Mouse (Mus musculus): ENCODE data around the gene AW822073. TPM values are rescaled to one million over a fixed set of nuclear protein-coding genes. Genes with fewer than 3 reads are reported as not detected.
"Not testable (repeated sequence)": the region's sequence is repeated elsewhere in the genome, so short reads cannot be mapped to it uniquely, and the experiment has no call there.

Gene AW822073
- polyA plus RNA-seq, 1 experiment = not detected

- not testable (repeated sequence) for DNase-seq (ENCODE audit: low spot score)
These were observed 3.2 kb downstream of the AW822073 start for GRCm38 (mm10) chr10:58221571-58221970.

GRCm38 (mm10) chr10:58220726-58221125 lies 4.0 kb downstream of the AW822073 start:
- no peak for DNase-seq (ENCODE audit: low spot score)

- DNase-seq (ENCODE audit: low spot score) = no peak
These were observed 7.4 kb downstream of the AW822073 start for GRCm38 (mm10) chr10:58217366-58217765.

- no peak for DNase-seq (ENCODE audit: low spot score)
These were observed 9.4 kb downstream of the AW822073 start for GRCm38 (mm10) chr10:58215353-58215752.

GRCm38 (mm10) chr10:58214934-58215333 lies 9.8 kb downstream of the AW822073 start:
- DNase-seq (ENCODE audit: low spot score) = no peak

- DNase-seq (ENCODE audit: low spot score) = no peak
These were observed 10.2 kb downstream of the AW822073 start for GRCm38 (mm10) chr10:58214497-58214896.

- DNase-seq (ENCODE audit: low spot score) = no peak
These were observed 12.5 kb downstream of the AW822073 start for GRCm38 (mm10) chr10:58212230-58212629.

- no peak for DNase-seq (ENCODE audit: low spot score)
These were observed 13.5 kb downstream of the AW822073 start for GRCm38 (mm10) chr10:58211213-58211612.

GRCm38 (mm10) chr10:58210514-58210913 lies 14.2 kb downstream of the AW822073 start:
- no peak for DNase-seq (ENCODE audit: low spot score)

GRCm38 (mm10) chr10:58209710-58210467 lies 14.8 kb downstream of the AW822073 start:
- DNase-seq (ENCODE audit: low spot score) = no peak

GRCm38 (mm10) chr10:58206639-58207404 lies 17.9 kb downstream of the AW822073 start:
- no peak for DNase-seq (ENCODE audit: low spot score)

GRCm38 (mm10) chr10:58205986-58206385 lies 18.7 kb downstream of the AW822073 start:
- DNase-seq (ENCODE audit: low spot score) = no peak

Other genes with a start within 250 kb of the AW822073 start
- gene Duxf3, start 7.7 kb upstream of the AW822073 start, polyA plus RNA-seq (2012; rRNA removed) = not detected in 2 replicates
- gene Gm4981, start 11.8 kb upstream of the AW822073 start, polyA plus RNA-seq (2012; rRNA removed) = not detected in 2 replicates
- 29.4 and 32.4 TPM in 2 replicates for gene Gcc2, start 30.6 kb upstream of the AW822073 start, polyA plus RNA-seq (2012; rRNA removed)
- gene Lims1, start 98.5 kb upstream of the AW822073 start, polyA plus RNA-seq (2012; rRNA removed) = 52.0 and 56.9 TPM in 2 replicates
- gene Ranbp2, start 222.0 kb upstream of the AW822073 start, polyA plus RNA-seq (2012; rRNA removed) = 13.6 and 17.8 TPM in 2 replicates